Mouse (Mus musculus) neural tube, embryonic 14.5 days (tissue): ENCODE data around the gene St6gal1. TPM values are rescaled to one million over a fixed set of nuclear protein-coding genes. Genes with fewer than 3 reads are reported as not detected.

ENCODE experiments used
- ATAC-seq: fragments of 200-750 bp; cut with Nextera tagmentation; 2 replicates; pipeline ENCODE4 v1.8.0; 2017; ENCODE audit warnings: low read depth, mild to moderate bottlenecking, moderate TSS enrichment, moderate library complexity
- H3K27ac ChIP-seq: fragments of 300-500 bp; sonication (generic); 2 replicates; pipeline ENCODE4 v1.5.1; 2014; ENCODE audit warnings: low read depth, mild to moderate bottlenecking, control low read depth, low read length, moderate library complexity, mixed read lengths
- H3K27me3 ChIP-seq: fragments of 300-500 bp; sonication (generic); 2 replicates; pipeline ENCODE4 v1.6.1; 2014; ENCODE audit warnings: low read length; ENCODE audit not compliant: control insufficient read depth, insufficient read depth
- H3K36me3 ChIP-seq: fragments of 300-500 bp; sonication (generic); 2 replicates; pipeline ENCODE4 v1.6.1; 2014; ENCODE audit warnings: low read length, mixed read lengths; ENCODE audit not compliant: control insufficient read depth, insufficient read depth
- H3K4me1 ChIP-seq: fragments of 300-500 bp; sonication (generic); 2 replicates; pipeline ENCODE4 v1.6.1; 2014; ENCODE audit warnings: low read length; ENCODE audit not compliant: control insufficient read depth, insufficient read depth
- H3K4me2 ChIP-seq: fragments of 300-500 bp; sonication (generic); 2 replicates; pipeline ENCODE4 v1.6.1; 2014; ENCODE audit warnings: mild to moderate bottlenecking, low read depth, low read length, control low read depth
- H3K4me3 ChIP-seq: fragments of 300-500 bp; sonication (generic); 2 replicates; pipeline ENCODE4 v1.5.1; 2014; ENCODE audit warnings: low read depth, low read length, control low read depth, mixed read lengths
- H3K9ac ChIP-seq: fragments of 300-500 bp; sonication (generic); replicated peaks from 2 replicates; pipeline ENCODE4 v1.6.1; 2014; ENCODE audit warnings: low read depth, mild to moderate bottlenecking, control low read depth, low read length, mixed read lengths
- H3K9me3 ChIP-seq: fragments of 300-500 bp; sonication (generic); 2 replicates; pipeline ENCODE4 v1.6.1; 2016; ENCODE audit warnings: low read length; ENCODE audit not compliant: control insufficient read depth
- WGBS: fragments of 180-500 bp; shearing (Covaris S2); extraction: QIAGEN DNeasy Blood & Tissue Kit; methylation state at CpG from one replicate; pipeline ENCODE4 v1.1.7; 2014; 5-methylcytosine and 5-hydroxymethylcytosine counted together
- polyA plus RNA-seq: library from polyadenylated mRNA; unstranded; fragments of >200 nt; fragmentation: Nextera tagmentation; extraction: Ambion mirVana; gene quantifications from 2 replicates; pipeline ENCODE4 v1.2.1, GENCODE M21; 2014

Gene St6gal1
- polyA plus RNA-seq, 1 experiment from 2014 or later = 23.0 TPM

DNA sequence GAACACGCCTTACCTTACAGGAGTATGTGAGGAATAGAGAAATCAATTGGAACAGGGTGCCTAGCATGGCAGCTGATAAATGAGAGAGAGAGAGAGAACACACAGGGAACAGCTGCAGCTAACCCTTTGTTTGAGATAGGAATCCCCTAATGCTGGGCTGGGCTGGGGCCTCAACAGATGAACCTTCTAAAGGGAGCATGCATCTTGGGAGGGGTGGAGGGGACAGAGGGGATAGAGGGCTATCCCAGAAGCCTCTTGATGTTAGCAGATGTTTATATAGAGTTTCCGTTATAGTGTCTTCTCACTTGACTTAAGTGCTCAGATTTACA is 26.9 kb downstream of the St6gal1 start:
- H3K4me2 ChIP-seq = no peak overlapping the region
- 0 out of 2 replicates have a peak, but pooled peaks cover 2% of the 10 kb centered on the region for H3K4me1 ChIP-seq
- H3K4me3 ChIP-seq = no peak overlapping the region
- H3K27ac ChIP-seq = no peak overlapping the region
- H3K9me3 ChIP-seq = no peaks in the 10 kb centered on the region
- H3K27me3 ChIP-seq = no peaks in the 10 kb centered on the region
- H3K9ac ChIP-seq = no peak overlapping the region
- 54% methylated on average over 2 of the region's 2 CpGs for WGBS
- ATAC-seq = no peak
- no peaks in the 10 kb centered on the region for H3K36me3 ChIP-seq

GRCm38 (mm10) chr16:23253620-23254019 is 29.1 kb downstream of the St6gal1 start:
- no peaks in the 10 kb centered on the region for H3K27me3 ChIP-seq
- WGBS = 80% methylated on average over 6 of the region's 6 CpGs
- no peak overlapping the region for H3K27ac ChIP-seq
- H3K4me1 ChIP-seq = peaks cover 10% of the 10 kb centered on the region; the same call in 1 of the 2 replicates
- ATAC-seq = no peak
- no peak overlapping the region for H3K4me3 ChIP-seq
- H3K36me3 ChIP-seq = no peaks in the 10 kb centered on the region
- H3K4me2 ChIP-seq = no peak overlapping the region
- H3K9me3 ChIP-seq = no peaks in the 10 kb centered on the region
- H3K9ac ChIP-seq = no peak overlapping the region

- Histone ChIP-seq H3K4me3 (no peak overlapping the region), H3K27me3 (no peaks in the 10 kb centered on the region), H3K9me3 (no peaks in the 10 kb centered on the region), H3K4me1 (peaks cover 12% of the 10 kb centered on the region; the same call in 1 of the 2 replicates), H3K36me3 (no peaks in the 10 kb centered on the region), H3K27ac (no peak overlapping the region), H3K9ac (no peak overlapping the region), H3K4me2 (no peak overlapping the region)
- ATAC-seq = no peak
- 63% methylated on average over 1 of the region's 1 CpGs for WGBS
Observed at GRCm38 (mm10) chr16:23254062-23254461, 29.5 kb downstream of the St6gal1 start.

- no peaks in the 10 kb centered on the region for H3K9me3 ChIP-seq
- H3K27me3 ChIP-seq = no peaks in the 10 kb centered on the region
- WGBS = 57% methylated on average over 7 of the region's 7 CpGs
- peak; percentile 19; the same call in 1 of the 2 replicates for ATAC-seq
- H3K4me2 ChIP-seq = no peak overlapping the region
- H3K27ac ChIP-seq = no peak overlapping the region
- H3K4me3 ChIP-seq = no peak overlapping the region
- peaks cover 9% of the 10 kb centered on the region; the same call in 1 of the 2 replicates for H3K4me1 ChIP-seq
- no peaks in the 10 kb centered on the region for H3K36me3 ChIP-seq
- H3K9ac ChIP-seq = no peak overlapping the region
Observed at GRCm38 (mm10) chr16:23256638-23257037, 32.1 kb downstream of the St6gal1 start.

- H3K4me2 ChIP-seq = no peak overlapping the region
- peaks cover 9% of the 10 kb centered on the region; the same call in 1 of the 2 replicates for H3K4me1 ChIP-seq
- no peaks in the 10 kb centered on the region for H3K27me3 ChIP-seq
- H3K9ac ChIP-seq = no peak overlapping the region
- WGBS = 13% methylated on average over 7 of the region's 7 CpGs
- H3K27ac ChIP-seq = no peak overlapping the region
- no peak overlapping the region for H3K4me3 ChIP-seq
- no peaks in the 10 kb centered on the region for H3K9me3 ChIP-seq
- H3K36me3 ChIP-seq = no peaks in the 10 kb centered on the region
- no peak for ATAC-seq
Observed at GRCm38 (mm10) chr16:23258429-23258822, 33.9 kb downstream of the St6gal1 start.

- Histone ChIP-seq H3K9ac (no peak overlapping the region), H3K36me3 (no peaks in the 10 kb centered on the region), H3K4me2 (no peak overlapping the region), H3K4me3 (no peak overlapping the region), H3K9me3 (no peaks in the 10 kb centered on the region), H3K4me1 (peaks cover 9% of the 10 kb centered on the region; the same call in 1 of the 2 replicates), H3K27me3 (no peaks in the 10 kb centered on the region), H3K27ac (no peak overlapping the region)
- WGBS = 2% methylated on average over 4 of the region's 4 CpGs
- no peak for ATAC-seq
Observed at GRCm38 (mm10) chr16:23258823-23259457, 34.4 kb downstream of the St6gal1 start.

DNA sequence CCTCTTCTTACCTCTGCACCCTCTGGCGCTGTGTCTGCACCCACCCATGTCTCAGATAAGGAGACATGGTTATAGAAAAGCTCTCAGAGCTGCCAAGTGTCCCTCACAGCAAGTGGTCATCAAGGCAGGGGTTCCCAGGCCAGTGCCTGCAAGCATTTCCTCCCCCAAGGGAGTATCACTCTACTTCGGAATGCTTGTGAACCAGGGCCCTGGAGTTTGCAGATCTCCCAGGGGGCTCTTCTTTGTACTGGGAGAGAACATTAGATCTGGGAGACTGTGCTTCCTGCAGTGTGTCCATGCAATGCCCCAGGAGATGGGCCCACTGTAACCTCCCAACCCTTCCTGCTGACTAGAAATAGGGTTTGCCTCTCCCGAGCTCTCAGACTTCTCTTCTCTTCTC is 35.0 kb downstream of the St6gal1 start:
- 52% methylated on average over 3 of the region's 3 CpGs for WGBS
- Histone ChIP-seq H3K27me3 (no peaks in the 10 kb centered on the region), H3K4me2 (no peak overlapping the region), H3K4me3 (no peak overlapping the region), H3K9me3 (no peaks in the 10 kb centered on the region), H3K4me1 (peaks cover 9% of the 10 kb centered on the region; the same call in 1 of the 2 replicates), H3K27ac (no peak overlapping the region), H3K9ac (no peak overlapping the region), H3K36me3 (no peaks in the 10 kb centered on the region)
- ATAC-seq = no peak

DNA sequence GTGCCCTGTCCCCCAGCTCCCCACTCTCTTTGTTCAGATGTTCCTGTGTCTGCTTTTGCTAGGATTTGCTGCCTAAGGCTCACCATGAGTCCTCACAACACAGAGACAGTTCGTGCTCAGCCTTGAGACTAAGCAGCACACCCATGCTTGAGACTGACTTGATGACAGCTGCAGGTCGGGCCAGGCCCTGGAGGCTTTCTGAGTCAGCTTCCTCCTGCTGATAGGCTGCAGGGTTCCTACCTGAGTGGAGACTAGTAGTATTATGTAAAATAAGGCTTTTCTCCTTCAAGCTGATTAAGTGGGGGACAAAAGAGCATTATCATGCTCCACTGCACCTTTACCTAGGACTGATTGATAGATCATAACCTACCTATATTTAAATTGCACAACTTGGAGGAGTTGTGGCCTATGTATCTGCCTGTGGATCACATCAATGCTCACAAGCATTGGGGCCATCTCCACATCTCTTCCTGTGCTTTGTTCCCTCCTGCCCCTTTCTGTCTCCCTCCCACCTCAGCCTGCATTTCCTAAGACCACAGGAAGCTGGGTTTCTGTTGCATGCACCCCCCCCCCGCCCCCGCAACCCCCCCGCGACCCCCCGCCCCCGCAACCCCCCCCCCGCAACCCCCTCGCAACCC is 37.7 kb downstream of the St6gal1 start:
- Histone ChIP-seq H3K9me3 (no peaks in the 10 kb centered on the region), H3K4me2 (no peak overlapping the region), H3K27me3 (no peaks in the 10 kb centered on the region), H3K4me3 (no peak overlapping the region), H3K9ac (no peak overlapping the region), H3K27ac (no peak overlapping the region), H3K4me1 (peaks cover 3% of the 10 kb centered on the region; the same call in 1 of the 2 replicates), H3K36me3 (no peaks in the 10 kb centered on the region)
- ATAC-seq = no peak
- WGBS = 27% methylated on average over 2 of the region's 10 CpGs

- H3K27ac ChIP-seq = no peak overlapping the region
- peaks cover 3% of the 10 kb centered on the region; the same call in 1 of the 2 replicates for H3K4me1 ChIP-seq
- no peak overlapping the region for H3K9ac ChIP-seq
- no peak overlapping the region for H3K4me3 ChIP-seq
- ATAC-seq = no peak
- H3K27me3 ChIP-seq = no peaks in the 10 kb centered on the region
- H3K4me2 ChIP-seq = no peak overlapping the region
- 49% methylated on average over 5 of the region's 5 CpGs for WGBS
- H3K9me3 ChIP-seq = no peaks in the 10 kb centered on the region
- H3K36me3 ChIP-seq = no peaks in the 10 kb centered on the region
Observed at GRCm38 (mm10) chr16:23262846-23263245, 38.3 kb downstream of the St6gal1 start.
